Mouse (Mus musculus): Measurements from ENCODE around the gene Nsun3. TPM values are rescaled to one million over a fixed set of nuclear protein-coding genes. Genes with fewer than 3 reads are reported as not detected.
"Not testable (repeated sequence)": the region's sequence is repeated elsewhere in the genome, so short reads cannot be mapped to it uniquely, and the experiment has no call there.

Nsun3 gene
- polyA plus RNA-seq, 1 experiment from 2014 or later = 9.4 TPM

- Histone ChIP-seq H3K4me1 (replicated peaks) (no peaks in the 10 kb centered on the region), H3K9me3 (no peaks in the 10 kb centered on the region), H3K36me3 (peaks cover 6% of the 10 kb centered on the region), H3K4me3 (no peak overlapping the region), H3K27ac (no peak overlapping the region), H3K4me2 (no peak overlapping the region), H3K27me3 (no peaks in the 10 kb centered on the region), H3K9ac (no peak overlapping the region)
- 90% methylated on average over 1 of the region's 1 CpGs for WGBS
- ATAC-seq (ENCODE audit: low FRiP score) = no peak
These were observed 52.3 kb downstream of the Nsun3 start for GRCm38 (mm10) chr16:62734359-62734758.

- Histone ChIP-seq H3K4me2 (no peak overlapping the region), H3K27ac (no peak overlapping the region), H3K4me3 (no peak overlapping the region), H3K36me3 (peaks cover 6% of the 10 kb centered on the region), H3K9me3 (0 out of 2 replicates have a peak, but pooled peaks cover 4% of the 10 kb centered on the region), H3K4me1 (replicated peaks) (no peaks in the 10 kb centered on the region), H3K27me3 (no peaks in the 10 kb centered on the region), H3K9ac (no peak overlapping the region)
- WGBS = 65% methylated on average over 4 of the region's 4 CpGs
- ATAC-seq (ENCODE audit: low FRiP score) = no peak
These were observed 56.3 kb downstream of the Nsun3 start for GRCm38 (mm10) chr16:62730291-62730690.

GRCm38 (mm10) chr16:62729846-62730245 lies 56.8 kb downstream of the Nsun3 start:
- no peaks in the 10 kb centered on the region for H3K27me3 ChIP-seq
- ATAC-seq (ENCODE audit: low FRiP score) = no peak
- H3K27ac ChIP-seq = no peak overlapping the region
- H3K4me1 ChIP-seq (replicated peaks) = no peaks in the 10 kb centered on the region
- no peak overlapping the region for H3K9ac ChIP-seq
- H3K9me3 ChIP-seq = 0 out of 2 replicates have a peak, but pooled peaks cover 4% of the 10 kb centered on the region
- H3K4me2 ChIP-seq = no peak overlapping the region
- no peak overlapping the region for H3K4me3 ChIP-seq
- 82% methylated on average over 3 of the region's 3 CpGs for WGBS
- H3K36me3 ChIP-seq = peaks cover 2% of the 10 kb centered on the region

GRCm38 (mm10) chr16:62718255-62718654 lies 68.4 kb downstream of the Nsun3 start:
- not testable (repeated sequence) for H3K4me2 ChIP-seq; H3K4me1 ChIP-seq (replicated peaks); H3K9ac ChIP-seq; ATAC-seq (ENCODE audit: low FRiP score); H3K9me3 ChIP-seq; H3K36me3 ChIP-seq; H3K27me3 ChIP-seq; H3K27ac ChIP-seq; H3K4me3 ChIP-seq
- 91% methylated on average over 9 of the region's 11 CpGs for WGBS

- no peaks in the 10 kb centered on the region for H3K36me3 ChIP-seq
- no peaks in the 10 kb centered on the region for H3K27me3 ChIP-seq
- no peak overlapping the region for H3K27ac ChIP-seq
- H3K4me3 ChIP-seq = no peak overlapping the region
- WGBS = 80% methylated on average over 8 of the region's 8 CpGs
- H3K4me2 ChIP-seq = no peak overlapping the region
- no peak for ATAC-seq (ENCODE audit: low FRiP score)
- H3K9ac ChIP-seq = no peak overlapping the region
- H3K9me3 ChIP-seq = no peaks in the 10 kb centered on the region
- no peaks in the 10 kb centered on the region; the same call in 1 of the 2 replicates for H3K4me1 ChIP-seq (replicated peaks)
These were observed 96.2 kb downstream of the Nsun3 start for GRCm38 (mm10) chr16:62690436-62690835.

GRCm38 (mm10) chr16:62686073-62686472 lies 100.5 kb downstream of the Nsun3 start:
- no peaks in the 10 kb centered on the region for H3K36me3 ChIP-seq
- H3K4me3 ChIP-seq = no peak overlapping the region
- no peak for ATAC-seq (ENCODE audit: low FRiP score)
- no peak overlapping the region for H3K27ac ChIP-seq
- H3K4me2 ChIP-seq = no peak overlapping the region
- H3K27me3 ChIP-seq = no peaks in the 10 kb centered on the region
- WGBS = 66% methylated on average over 2 of the region's 2 CpGs
- no peaks in the 10 kb centered on the region for H3K4me1 ChIP-seq (replicated peaks)
- H3K9ac ChIP-seq = no peak overlapping the region
- no peaks in the 10 kb centered on the region for H3K9me3 ChIP-seq

- no peak overlapping the region for H3K9ac ChIP-seq
- H3K27me3 ChIP-seq = no peaks in the 10 kb centered on the region
- no peak overlapping the region for H3K4me2 ChIP-seq
- H3K4me3 ChIP-seq = no peak overlapping the region
- no peaks in the 10 kb centered on the region for H3K9me3 ChIP-seq
- H3K4me1 ChIP-seq (replicated peaks) = no peaks in the 10 kb centered on the region
- H3K36me3 ChIP-seq = no peaks in the 10 kb centered on the region
- H3K27ac ChIP-seq = no peak overlapping the region
- WGBS = 88% methylated on average over 4 of the region's 4 CpGs
- ATAC-seq (ENCODE audit: low FRiP score) = no peak
These were observed 101.1 kb downstream of the Nsun3 start for GRCm38 (mm10) chr16:62685494-62685893.

Small RNA genes lying within 50 kb of the gene (microRNA-seq; reads per million reads assigned to microRNA genes)
- not detected for gene Gm25986

Other genes with a start within 250 kb of the Nsun3 start
- gene Stx19, start 27.9 kb upstream of the Nsun3 start, polyA plus RNA-seq (2015; fragmentation: Nextera tagmentation; extraction: Ambion mirVana) = 0.63 and 0.82 TPM in 2 replicates
- 21.3 and 22.6 TPM in 2 replicates for gene Arl13b, start 60.2 kb upstream of the Nsun3 start, polyA plus RNA-seq (2015; fragmentation: Nextera tagmentation; extraction: Ambion mirVana)
- 12.3 and 12.5 TPM in 2 replicates for gene Pros1, start 67.5 kb upstream of the Nsun3 start, polyA plus RNA-seq (2015; fragmentation: Nextera tagmentation; extraction: Ambion mirVana)